Mouse (Mus musculus) common myeloid progenitor, adult 5-6 weeks (primary cell): ENCODE data around the gene Mrpl45. TPM values are rescaled to one million over a fixed set of nuclear protein-coding genes. Genes with fewer than 3 reads are reported as not detected.
A peak's percentile ranks its signal among the peaks of the same experiment; 100 is the strongest.

ENCODE experiments used
- ATAC-seq: replicated peaks from 2 replicates; pipeline ENCODE4 v1.8.0; 2016; ENCODE audit warnings: low read depth, mild to moderate bottlenecking, moderate TSS enrichment, inconsistent platforms; ENCODE audit not compliant: poor library complexity, severe bottlenecking
- total RNA-seq: library from RNA; stranded (forward); fragments of 200-1000, 187-1606 nt; gene quantifications from 2 replicates; pipeline ENCODE4 v1.2.3, GENCODE M21; 2017

Mrpl45 gene
- total RNA-seq, 1 experiment from 2014 or later, result 23.3 TPM

DNA sequence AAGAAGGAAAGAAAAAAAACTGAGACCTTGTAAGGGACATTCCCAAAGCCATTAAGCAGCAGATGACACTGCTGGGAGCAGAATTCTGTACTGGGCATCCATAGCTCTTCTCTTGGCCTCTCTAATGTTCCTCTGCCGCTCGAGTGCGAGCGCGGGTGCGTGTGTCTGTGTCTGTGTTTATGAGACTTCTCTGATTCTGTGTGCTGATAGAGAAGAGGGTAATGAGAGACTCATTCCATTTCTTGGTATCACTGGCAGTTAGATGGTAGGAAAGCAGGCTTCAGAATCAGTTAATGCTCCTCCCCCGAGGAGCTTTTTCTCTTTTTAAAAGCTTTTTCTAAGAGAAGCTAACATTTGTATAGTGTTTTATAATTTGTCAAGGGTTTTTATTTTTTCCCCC, 39.7 kb downstream of the Mrpl45 start:
- no peak for ATAC-seq

DNA sequence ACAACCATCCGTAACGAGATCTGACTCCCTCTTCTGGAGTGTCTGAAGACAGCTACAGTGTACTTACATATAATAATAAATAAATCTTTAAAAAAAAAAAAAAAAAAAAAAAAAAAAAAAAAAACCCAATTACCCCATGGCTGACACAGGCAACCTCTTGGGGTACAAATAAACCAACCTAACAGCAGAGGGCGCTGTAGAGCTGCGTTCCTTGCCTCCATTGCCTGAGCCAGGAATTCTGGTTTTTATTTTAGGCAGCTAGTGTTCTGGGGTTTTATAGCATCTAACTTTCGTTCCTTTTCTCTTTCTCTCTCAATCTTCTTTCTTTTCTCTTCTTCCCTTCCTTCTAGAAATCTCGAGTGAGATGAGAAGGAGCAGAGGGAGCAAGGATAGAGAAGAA, 42.1 kb downstream of the Mrpl45 start:
- ATAC-seq, result peak; percentile 71

DNA sequence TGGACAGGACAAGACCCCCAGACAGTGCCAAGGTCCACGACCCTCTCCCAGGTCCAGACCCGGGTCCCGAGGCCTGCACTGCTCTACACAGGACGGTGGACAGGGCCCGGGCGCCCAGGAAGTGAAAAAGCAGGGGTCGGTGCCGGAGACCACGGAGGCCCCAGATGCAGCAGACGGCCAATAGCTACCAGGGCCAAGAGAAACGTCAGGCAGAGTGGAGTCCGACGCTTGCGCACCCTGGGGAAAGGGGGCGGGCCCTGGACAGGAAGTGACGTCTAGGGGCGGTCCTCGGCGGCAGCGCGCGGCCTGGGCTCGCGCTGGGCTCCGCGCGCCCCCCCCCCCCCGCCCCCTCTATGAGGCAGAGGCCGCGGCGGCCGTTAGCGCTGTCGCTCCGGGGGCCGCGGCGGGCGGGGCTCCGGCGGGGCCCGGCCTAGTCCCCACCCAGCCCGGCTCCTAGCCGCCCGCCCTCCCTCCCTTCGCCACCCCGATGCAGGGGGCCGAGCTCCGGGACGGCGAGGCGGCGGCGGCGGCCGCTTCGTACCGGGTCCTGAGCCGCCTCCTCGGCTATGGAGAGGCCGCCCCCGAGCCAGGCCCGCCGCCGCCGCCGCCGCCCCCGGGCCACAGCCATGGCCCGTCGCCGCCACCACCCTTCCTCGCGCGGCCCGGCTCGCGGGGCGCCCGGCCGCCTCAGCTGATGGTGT, 46.6 kb downstream of the Mrpl45 start, which contains the start of gene Socs7:
Gene Socs7 (plus strand): TSS at position 604 of the 701 bp plus-strand sequence.
- ATAC-seq, result peak; percentile 89

DNA sequence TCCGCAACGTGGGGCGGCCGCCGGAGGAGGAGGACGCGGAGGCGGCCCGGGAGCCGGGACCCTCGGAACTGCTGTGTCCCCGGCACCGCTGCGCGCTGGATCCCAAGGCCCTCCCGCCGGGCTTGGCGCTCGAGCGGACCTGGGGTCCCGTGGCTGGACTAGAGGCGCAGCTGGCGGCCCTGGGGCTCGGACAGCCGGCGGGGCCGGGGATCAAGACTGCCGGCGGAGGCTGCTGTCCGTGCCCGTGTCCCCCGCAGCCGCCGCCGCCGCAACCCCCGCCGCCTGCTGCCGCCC, 47.1 kb downstream of the Mrpl45 start:
- no peak for ATAC-seq

DNA sequence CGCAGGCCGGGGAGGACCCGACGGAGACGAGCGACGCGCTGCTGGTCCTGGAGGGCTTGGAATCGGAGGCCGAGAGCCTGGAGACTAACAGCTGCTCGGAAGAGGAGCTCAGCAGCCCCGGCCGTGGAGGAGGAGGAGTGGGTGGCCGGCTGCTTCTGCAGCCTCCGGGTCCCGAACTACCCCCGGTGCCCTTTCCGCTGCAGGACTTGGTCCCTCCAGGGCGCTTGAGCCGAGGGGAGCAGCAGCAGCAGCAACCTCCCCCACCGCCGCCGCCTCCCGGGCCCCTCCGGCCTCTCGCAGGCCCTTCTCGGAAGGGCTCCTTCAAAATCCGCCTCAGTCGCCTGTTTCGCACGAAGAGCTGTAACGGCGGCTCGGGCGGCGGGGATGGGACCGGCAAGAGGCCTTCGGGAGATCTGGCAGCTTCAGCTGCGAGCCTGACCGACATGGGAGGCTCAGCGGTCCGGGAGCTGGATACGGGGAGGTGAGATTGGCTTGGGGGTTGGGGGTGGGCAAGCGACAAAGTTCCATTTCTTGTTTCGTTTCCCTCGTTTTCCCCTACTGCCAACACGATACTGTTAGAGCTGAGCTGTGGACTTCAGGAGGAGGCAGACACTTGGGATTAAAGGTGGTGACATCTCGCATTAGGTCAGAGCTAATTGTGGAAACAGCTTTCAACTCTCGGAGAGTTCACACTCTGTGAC, 47.6 kb downstream of the Mrpl45 start:
- ATAC-seq, result peak; percentile 14

DNA sequence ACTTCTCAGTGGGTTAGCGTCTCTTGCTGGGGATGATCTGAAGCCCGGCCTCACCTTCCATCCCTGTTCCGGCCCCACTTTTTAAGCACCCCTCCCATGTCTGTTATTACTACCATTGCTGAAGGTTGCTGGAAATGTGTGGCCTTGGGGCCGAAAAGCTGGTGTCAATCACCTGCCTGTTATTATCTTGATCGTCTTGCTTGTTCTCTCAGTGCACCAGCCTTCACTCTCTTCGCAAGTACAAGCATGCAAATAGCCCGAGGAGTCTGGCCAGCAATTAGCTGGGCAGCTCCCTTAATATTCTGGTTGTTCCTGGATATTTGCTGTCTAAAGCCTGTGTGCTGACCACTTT, 48.1 kb downstream of the Mrpl45 start:
- no peak for ATAC-seq

DNA sequence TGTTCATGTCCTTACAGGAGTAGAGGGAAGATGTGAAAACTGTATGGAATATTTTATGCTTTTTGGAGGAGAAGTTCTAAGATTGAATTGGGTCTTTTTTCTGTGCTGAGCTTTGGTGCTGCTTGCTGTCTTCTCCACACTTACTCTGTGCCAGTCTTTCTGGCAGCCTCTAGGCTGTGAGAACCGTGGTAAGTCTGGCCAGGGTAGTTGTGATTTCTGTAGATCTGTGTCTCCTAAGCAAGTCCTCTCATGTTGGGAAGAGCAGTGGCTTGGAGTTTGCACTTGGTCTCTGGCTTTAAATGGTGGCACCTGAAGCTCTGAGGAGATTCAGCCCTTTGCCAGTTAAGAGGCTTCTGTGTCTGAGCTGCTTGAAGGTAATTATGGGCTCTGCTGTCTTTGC, 50.0 kb downstream of the Mrpl45 start:
- no peak for ATAC-seq

DNA sequence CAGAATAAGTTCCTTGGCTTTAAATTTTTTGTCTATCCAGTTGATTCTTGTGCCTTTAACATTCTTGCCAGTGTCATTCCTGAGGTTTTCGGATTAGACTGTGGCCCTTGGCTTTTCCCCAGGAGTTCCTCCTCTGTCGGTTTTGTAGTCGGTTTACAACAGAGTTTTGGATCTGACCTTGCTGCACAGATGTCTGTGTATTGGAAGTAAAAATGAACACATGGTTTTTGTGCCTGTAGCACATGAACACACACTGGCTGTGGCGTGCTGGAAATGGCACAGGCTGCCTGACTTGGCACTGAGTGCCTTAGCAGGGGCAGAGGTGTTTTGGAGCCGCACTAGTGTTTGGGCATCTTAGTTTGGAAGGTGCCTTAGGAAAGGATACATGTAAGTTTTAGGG, 53.0 kb downstream of the Mrpl45 start:
- no peak for ATAC-seq

DNA sequence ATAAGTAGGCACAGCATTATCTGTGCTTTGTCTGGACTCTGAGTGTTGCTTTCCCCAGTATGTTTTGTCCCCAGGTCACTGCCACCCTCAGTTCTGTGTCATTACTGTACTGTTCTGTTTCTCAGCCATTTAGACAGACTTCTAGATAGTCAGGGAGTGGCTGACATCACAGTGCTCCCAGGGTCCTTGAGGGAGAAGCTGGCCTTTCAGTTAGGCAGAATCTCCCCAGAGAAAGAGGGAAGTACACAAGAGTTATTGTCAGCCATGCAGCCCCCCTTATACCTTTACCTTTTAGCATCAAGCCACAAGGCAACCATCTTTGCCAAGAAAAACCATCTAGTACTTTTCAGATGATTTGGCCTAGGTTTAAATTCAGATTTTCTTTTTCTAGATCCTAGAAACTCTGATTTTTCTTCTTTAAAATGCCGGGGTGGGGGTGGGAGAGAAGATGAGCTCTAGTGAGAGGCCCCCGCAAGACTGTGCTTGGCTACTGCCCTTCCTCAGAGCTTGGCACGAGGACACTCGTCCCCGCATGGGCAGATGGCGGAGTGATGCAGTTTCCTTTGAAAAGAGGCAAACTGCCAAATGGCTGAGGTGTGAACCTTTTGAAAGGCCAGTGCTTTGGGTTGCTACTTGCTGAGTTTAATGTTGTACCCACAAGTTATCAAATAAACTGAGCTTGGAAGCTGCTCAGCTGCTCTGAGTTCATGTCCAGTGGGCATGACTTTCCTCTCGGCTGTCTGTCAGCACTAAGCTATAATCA, 55.0 kb downstream of the Mrpl45 start:
- ATAC-seq, result no peak

DNA sequence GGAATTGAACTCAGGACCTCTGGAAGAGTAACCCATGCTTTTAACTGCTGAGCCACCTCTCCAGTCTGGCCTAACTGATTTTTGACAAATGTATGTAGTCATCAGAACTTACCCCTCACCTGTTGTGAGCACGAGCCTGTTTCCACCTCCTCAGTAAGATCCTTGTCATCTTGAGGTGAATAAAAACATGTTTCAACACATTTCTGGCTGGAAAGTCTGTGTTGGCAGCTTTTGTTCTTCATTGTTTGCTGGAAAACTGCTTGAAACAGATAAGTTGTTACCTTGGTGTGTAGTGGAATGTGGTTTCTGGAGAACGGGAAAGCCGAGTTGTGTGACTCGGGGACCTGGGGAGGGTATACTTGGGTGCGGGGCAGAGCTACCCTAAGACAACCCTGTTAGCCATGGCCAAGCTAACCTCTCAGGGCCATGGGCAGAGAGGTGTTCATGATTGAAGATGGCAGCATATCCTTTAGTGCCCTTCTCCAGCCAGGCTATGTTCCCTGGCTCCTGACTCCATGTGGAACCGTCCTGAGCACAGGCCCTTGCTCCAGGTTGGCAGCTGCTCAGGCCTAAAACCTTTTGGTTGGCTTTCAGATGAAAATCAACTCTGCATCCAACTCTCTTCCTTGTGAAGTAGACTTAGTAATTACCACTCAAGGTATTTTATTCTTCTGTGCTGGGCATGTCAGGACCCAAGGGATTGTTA, 56.8 kb downstream of the Mrpl45 start:
- ATAC-seq, result no peak

DNA sequence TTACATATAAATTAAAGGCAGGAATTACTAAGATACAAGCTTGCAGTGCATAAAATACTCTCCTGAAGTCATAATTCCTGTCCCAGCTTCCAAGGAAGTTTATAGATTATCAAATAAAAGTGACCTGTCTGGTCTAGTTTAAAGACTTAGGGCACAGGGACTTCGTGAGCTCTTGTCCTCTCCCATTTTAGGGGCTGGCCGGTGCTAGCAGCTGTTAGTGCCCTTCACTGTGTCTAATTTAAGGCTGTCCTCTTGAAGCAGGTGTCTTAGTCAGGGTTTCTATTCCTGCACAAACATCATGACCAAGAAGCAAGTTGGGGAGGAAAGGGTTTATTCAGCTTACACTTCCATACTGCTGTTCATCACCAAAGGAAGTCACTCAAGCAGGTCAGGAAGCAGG, 57.9 kb downstream of the Mrpl45 start:
- no peak for ATAC-seq

Other genes with a start within 250 kb of the Mrpl45 start
- 0.59 TPM in 1 of 2 replicates, not detected in the other for gene Tbx21, start 200.4 kb upstream of the Mrpl45 start, total RNA-seq
- gene Tbkbp1, start 164.2 kb upstream of the Mrpl45 start, total RNA-seq, result 0.78 and 2.5 TPM in 2 replicates
- 350 and 405 TPM in 2 replicates for gene Kpnb1, start 127.8 kb upstream of the Mrpl45 start, total RNA-seq
- 24.8 and 30.6 TPM in 2 replicates for gene Npepps, start 35.1 kb upstream of the Mrpl45 start, total RNA-seq
- not detected in 2 replicates for gene Gpr179, start 36.4 kb downstream of the Mrpl45 start, total RNA-seq
- gene Socs7, start 46.8 kb downstream of the Mrpl45 start, total RNA-seq, result 14.2 and 16.1 TPM in 2 replicates
- gene Arhgap23, start 99.8 kb downstream of the Mrpl45 start, total RNA-seq, result 6.2 and 9.6 TPM in 2 replicates
- gene 4933428G20Rik, start 184.6 kb downstream of the Mrpl45 start, total RNA-seq, result not detected in 2 replicates